Comparison of ENCODE assay signal across 7 mouse cellular contexts in the genomic region with DNA sequence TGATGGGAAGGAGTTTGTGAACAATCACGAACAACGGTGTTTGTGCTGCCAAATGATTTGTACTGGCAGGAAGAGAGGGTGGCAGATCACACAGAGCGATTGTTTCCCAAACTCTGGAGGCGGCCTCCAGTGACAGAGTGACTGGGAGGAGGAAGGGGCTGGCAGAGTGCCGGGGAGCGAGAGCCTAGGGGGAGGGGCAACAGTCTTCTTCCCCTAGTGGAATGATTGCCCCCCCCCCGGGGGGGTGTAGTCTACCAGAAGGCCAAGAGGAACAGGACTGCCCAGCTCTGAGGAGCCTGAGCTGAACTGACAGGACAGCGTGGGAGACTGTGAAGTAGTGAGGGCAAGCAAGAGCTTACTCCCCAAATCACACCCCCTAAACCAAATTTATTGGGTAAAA.
DNase-seq lines count a peak whose midpoint lies in the region; ATAC-seq lines count a peak whose summit lies in the region.

No protein-coding gene starts in this region.

- H3K9ac ChIP-seq in embryonic facial prominence, embryonic 15.5 days = no peak overlapping the region
- no peak overlapping the region for H3K9ac ChIP-seq in midbrain, embryonic 15.5 days

- H3K27ac ChIP-seq in embryonic facial prominence, embryonic 15.5 days (replicated peaks) = peak overlapping the region; percentile 83
- peak overlapping the region; percentile 56 for H3K27ac ChIP-seq in heart, embryonic 10.5 days
- H3K27ac ChIP-seq in midbrain, embryonic 15.5 days = peak overlapping the region; percentile 73

- intact Hi-C loops in left cerebral cortex, postnatal 36 days (cut with DNase I) = loop anchor here (5.0 kb wide), 1 partner anchor 401 kb away; the partner anchor contains the start of gene Sdk2

- H3K27me3 ChIP-seq in embryonic facial prominence, embryonic 15.5 days = no peaks in the 10 kb centered on the region
- peaks cover 58% of the 10 kb centered on the region for H3K27me3 ChIP-seq in heart, embryonic 10.5 days (ENCODE audit: insufficient read depth, poor library complexity, severe bottlenecking)
- H3K27me3 ChIP-seq in midbrain, embryonic 15.5 days (replicated peaks) = peaks cover 5% of the 10 kb centered on the region; the same call in 1 of the 2 replicates

- whole genome bisulfite sequencing in embryonic facial prominence, embryonic 15.5 days = 1% methylated on average over 8 of the region's 8 CpGs
- 2% methylated on average over 8 of the region's 8 CpGs for WGBS in heart, embryonic 10.5 days
- WGBS in midbrain, embryonic 15.5 days = 6% methylated on average over 8 of the region's 8 CpGs

- peak; percentile 39; the same call in 1 of the 2 replicates for ATAC-seq in embryonic facial prominence, embryonic 15.5 days (ENCODE audit: insufficient number of reproducible peaks, low FRiP score, low TSS enrichment, low read depth)
- no peak; the same call in 1 of the 2 replicates for ATAC-seq in midbrain, embryonic 15.5 days (replicated peaks)

- peak overlapping the region; percentile 35 for H3K4me2 ChIP-seq in embryonic facial prominence, embryonic 15.5 days (replicated peaks)
- no peak overlapping the region; the same call in 1 of the 2 replicates for H3K4me2 ChIP-seq in midbrain, embryonic 15.5 days

- peaks cover 61% of the 10 kb centered on the region for H3K4me1 ChIP-seq in embryonic facial prominence, embryonic 15.5 days
- peaks cover 24% of the 10 kb centered on the region for H3K4me1 ChIP-seq in heart, embryonic 10.5 days
- H3K4me1 ChIP-seq in midbrain, embryonic 15.5 days = peaks cover 57% of the 10 kb centered on the region

- H3K4me3 ChIP-seq in embryonic facial prominence, embryonic 15.5 days (replicated peaks) = no peak overlapping the region
- no peak overlapping the region; the same call in 1 of the 2 replicates for H3K4me3 ChIP-seq in heart, embryonic 10.5 days
- no peak overlapping the region for H3K4me3 ChIP-seq in midbrain, embryonic 15.5 days

- no peaks in the 10 kb centered on the region for H3K9me3 ChIP-seq in embryonic facial prominence, embryonic 15.5 days (replicated peaks)
- no peaks in the 10 kb centered on the region for H3K9me3 ChIP-seq in heart, embryonic 10.5 days
- no peaks in the 10 kb centered on the region for H3K9me3 ChIP-seq in midbrain, embryonic 15.5 days

- H3K36me3 ChIP-seq in embryonic facial prominence, embryonic 15.5 days = no peaks in the 10 kb centered on the region
- no peaks in the 10 kb centered on the region for H3K36me3 ChIP-seq in heart, embryonic 10.5 days
- H3K36me3 ChIP-seq in midbrain, embryonic 15.5 days (replicated peaks) = no peaks in the 10 kb centered on the region

- DNase-seq in cerebellum, adult 9-10 months = peak; percentile 73
- DNase-seq in heart, embryonic 10.5 days (ENCODE audit: low spot score) = peak; percentile 84
- peak; percentile 44 for DNase-seq in kidney, adult 18-20 months
- DNase-seq in left cerebral cortex, postnatal 36 days (ENCODE audit: low spot score in 2 of 2) = peak; percentile 29 to 38
- DNase-seq in telencephalon, adult 2 months (ENCODE audit: low read depth, low spot score) = peak; percentile 62

Comparison
In these comparisons a context has a peak if more than half of its experiments do, and no peak if none do; other contexts are left out.
1. DNase-seq: peak in every context shown above with its lines; median percentile 84 in heart, embryonic 10.5 days; 73 in cerebellum, adult 9-10 months; 62 in telencephalon, adult 2 months; 44 in kidney, adult 18-20 months; 34 in left cerebral cortex, postnatal 36 days.